In the genomic region with DNA sequence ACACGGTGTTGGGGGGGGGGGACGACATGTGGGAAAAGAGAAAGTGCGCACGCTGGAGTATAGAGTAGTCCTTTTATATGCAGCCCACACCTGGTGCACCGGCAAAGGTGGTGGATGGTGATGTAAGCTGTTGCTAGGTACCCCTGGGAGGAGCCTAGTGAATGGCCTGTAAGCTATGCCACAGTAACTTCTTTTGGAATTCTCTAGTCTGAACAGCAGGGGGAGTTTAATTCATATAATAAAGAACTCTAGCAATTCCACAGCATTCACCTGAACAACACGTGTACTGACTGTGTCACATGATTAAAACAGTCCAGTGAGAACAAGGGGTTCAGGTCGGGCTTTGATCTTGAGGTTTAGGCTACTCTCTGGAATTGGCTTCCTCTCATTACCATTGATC, we compare ENCODE assay signal across 9 mouse cellular contexts. TPM values are rescaled to one million over a fixed set of nuclear protein-coding genes. Genes with fewer than 3 reads are reported as not detected.
DNase-seq lines count a peak whose midpoint lies in the region; ATAC-seq and TF ChIP-seq lines count a peak whose summit lies in the region.
"Had no signal": no experiment of that assay in that cellular context is flagged by ENCODE, and none has a peak within 500 bp of the region (broad histone marks: within the 10 kb centered on the region; RNA-seq: fewer than 3 reads in every experiment).

No protein-coding gene starts in this region.

- H3K36me3 ChIP-seq in forebrain, embryonic 14.5 days (ENCODE audit: control insufficient read depth, insufficient read depth, low read length) = no peaks in the 10 kb centered on the region
- H3K36me3 ChIP-seq in forebrain, embryonic 10.5 days (replicated peaks) = no peaks in the 10 kb centered on the region
- H3K36me3 ChIP-seq in liver, postnatal 0 days (replicated peaks; ENCODE audit: insufficient read depth, low read length) = no peaks in the 10 kb centered on the region
- H3K36me3 ChIP-seq in stomach, embryonic 16.5 days (ENCODE audit: control insufficient read depth, insufficient read depth, low read length) = no peaks in the 10 kb centered on the region
- H3K36me3 ChIP-seq: G1E had no signal

- no peak overlapping the region for H3K9ac ChIP-seq in forebrain, embryonic 14.5 days (ENCODE audit: low read length)
- H3K9ac ChIP-seq in liver, postnatal 0 days (replicated peaks) = no peak overlapping the region
- H3K9ac ChIP-seq in stomach, embryonic 16.5 days (ENCODE audit: low read length) = no peak overlapping the region

- H3K4me2 ChIP-seq in forebrain, embryonic 14.5 days (ENCODE audit: low read length) = no peak overlapping the region
- no peak overlapping the region for H3K4me2 ChIP-seq in liver, postnatal 0 days (ENCODE audit: low read depth, low read length)
- H3K4me2 ChIP-seq in stomach, embryonic 16.5 days (ENCODE audit: low read depth, low read length) = peak overlapping the region; percentile 9; the same call in 1 of the 2 replicates

- 28% methylated on average over 6 of the region's 7 CpGs for WGBS in forebrain, embryonic 14.5 days
- 21% methylated on average over 7 of the region's 7 CpGs for WGBS in forebrain, embryonic 10.5 days
- WGBS in liver, postnatal 0 days (ENCODE audit: insufficient replicate concordance) = 43% methylated on average over 7 of the region's 7 CpGs
- WGBS in stomach, embryonic 16.5 days = 28% methylated on average over 6 of the region's 7 CpGs

- TF ChIP-seq EP300 in liver, postnatal 0 days (IDR thresholded peaks at IDR 0.05; ENCODE audit: low read depth) = no peak

- H3K27me3 ChIP-seq in forebrain, embryonic 14.5 days (replicated peaks; ENCODE audit: control insufficient read depth, insufficient read depth, low read length) = no peaks in the 10 kb centered on the region
- H3K27me3 ChIP-seq in forebrain, embryonic 10.5 days (ENCODE audit: poor library complexity, severe bottlenecking) = no peaks in the 10 kb centered on the region
- no peaks in the 10 kb centered on the region for H3K27me3 ChIP-seq in liver, postnatal 0 days (ENCODE audit: insufficient read depth, low read length)
- no peaks in the 10 kb centered on the region for H3K27me3 ChIP-seq in stomach, embryonic 16.5 days (ENCODE audit: control insufficient read depth, insufficient read depth, low read length)

- no peaks in the 10 kb centered on the region for H3K9me3 ChIP-seq in forebrain, embryonic 14.5 days (replicated peaks; ENCODE audit: control insufficient read depth, low read length)
- H3K9me3 ChIP-seq in forebrain, embryonic 10.5 days = no peaks in the 10 kb centered on the region; the same call in 1 of the 2 replicates
- no peaks in the 10 kb centered on the region for H3K9me3 ChIP-seq in liver, postnatal 0 days (ENCODE audit: low read length)
- no peaks in the 10 kb centered on the region for H3K9me3 ChIP-seq in stomach, embryonic 16.5 days (replicated peaks; ENCODE audit: control insufficient read depth, low read length)
- H3K9me3 ChIP-seq: G1E had no signal

- no peak overlapping the region for H3K4me3 ChIP-seq in forebrain, embryonic 14.5 days (ENCODE audit: low read depth, low read length)
- H3K4me3 ChIP-seq in forebrain, embryonic 10.5 days = no peak overlapping the region
- no peak overlapping the region for H3K4me3 ChIP-seq in liver, postnatal 0 days (ENCODE audit: low read depth, low read length)
- H3K4me3 ChIP-seq in stomach, embryonic 16.5 days (replicated peaks; ENCODE audit: low read length) = no peak overlapping the region

- no peak overlapping the region for H3K27ac ChIP-seq in forebrain, embryonic 14.5 days (ENCODE audit: low read depth, low read length)
- H3K27ac ChIP-seq in forebrain, embryonic 10.5 days = no peak overlapping the region
- H3K27ac ChIP-seq in liver, postnatal 0 days (ENCODE audit: low read depth) = no peak overlapping the region
- no peak overlapping the region for H3K27ac ChIP-seq in stomach, embryonic 16.5 days (ENCODE audit: low read length)

- ATAC-seq in forebrain, embryonic 14.5 days = no peak
- ATAC-seq in liver, postnatal 0 days = peak; percentile 83
- ATAC-seq in stomach, embryonic 16.5 days (ENCODE audit: insufficient read depth, low FRiP score) = peak; percentile 72

- peak; percentile 49 for DNase-seq in forebrain, embryonic 14.5 days (ENCODE audit: low spot score)
- no peak for DNase-seq in forebrain, embryonic 10.5 days (ENCODE audit: extremely low spot score, low spot score)
- DNase-seq in CD4-positive helper T cell, adult 2 months (ENCODE audit: low read depth, low spot score) = peak; percentile 78
- peak; percentile 34 for DNase-seq in fat pad, adult 2 months (ENCODE audit: extremely low read depth, low read depth, low spot score)
- DNase-seq in liver, postnatal 0 days = peak; percentile 38
- no peak for DNase-seq in c-Kit-positive CD71-positive TER-119-positive erythroid progenitor cells, embryonic 14.5 days (ENCODE audit: low spot score)
- DNase-seq in adrenal gland, postnatal 25 days = no peak

- peak; percentile 35 for TF ChIP-seq CTCF in liver, postnatal 0 days (IDR thresholded peaks at IDR 0.05; ENCODE audit: low read depth)

- H3K4me1 ChIP-seq in forebrain, embryonic 14.5 days (ENCODE audit: control insufficient read depth, insufficient read depth, low read length) = no peaks in the 10 kb centered on the region
- H3K4me1 ChIP-seq in forebrain, embryonic 10.5 days = 0 out of 2 replicates have a peak, but pooled peaks cover 5% of the 10 kb centered on the region
- no peaks in the 10 kb centered on the region for H3K4me1 ChIP-seq in liver, postnatal 0 days (ENCODE audit: insufficient read depth)
- H3K4me1 ChIP-seq in stomach, embryonic 16.5 days (ENCODE audit: control insufficient read depth, insufficient read depth, low read length) = no peaks in the 10 kb centered on the region

RNA-seq across cellular contexts. Expression of a gene that starts 14.3 kb away (rescaled TPM):
- polyA plus RNA-seq in forebrain, embryonic 14.5 days (2014; fragmentation: Nextera tagmentation; extraction: Ambion mirVana) = 38.7 and 41.6 TPM in 2 replicates
- 47.7 and 53.0 TPM in 2 replicates for polyA plus RNA-seq in forebrain, embryonic 10.5 days (2016; fragmentation: Nextera tagmentation; extraction: Ambion mirVana)
- polyA plus RNA-seq in liver, postnatal 0 days (2015; fragmentation: Nextera tagmentation; extraction: Ambion mirVana) = 6.9 and 7.7 TPM in 2 replicates
- 28.8 and 34.5 TPM in 2 replicates for polyA plus RNA-seq in stomach, embryonic 16.5 days (2015; fragmentation: Nextera tagmentation; extraction: Ambion mirVana)
- total RNA-seq in adrenal gland, postnatal 25 days (2021) = 41.3 and 48.9 TPM in 2 replicates

Comparison
In these comparisons a context has a peak if more than half of its experiments do, and no peak if none do; other contexts are left out.
1. DNase-seq: peak in forebrain, embryonic 14.5 days (single experiment), CD4-positive helper T cell, adult 2 months (single experiment), fat pad, adult 2 months (single experiment) and liver, postnatal 0 days (single experiment); none in forebrain, embryonic 10.5 days (single experiment), c-Kit-positive CD71-positive TER-119-positive erythroid progenitor cells, embryonic 14.5 days (single experiment) and adrenal gland, postnatal 25 days (single experiment).